Mouse (Mus musculus): ENCODE data around the gene Gm19345.

Gm19345 gene

GRCm38 (mm10) chr7:19867751-19868399 lies 16.1 kb downstream of the Gm19345 start:
- in situ Hi-C loops (cut with MboI, MseI) = no loop called here

GRCm38 (mm10) chr7:19871137-19871621 lies 19.4 kb downstream of the Gm19345 start:
- in situ Hi-C loops (cut with MboI, MseI) = no loop called here

- in situ Hi-C loops (cut with MboI, MseI) = no loop called here
These were observed 20.3 kb downstream of the Gm19345 start for GRCm38 (mm10) chr7:19871943-19872601.

GRCm38 (mm10) chr7:19875948-19876682 lies 24.3 kb downstream of the Gm19345 start:
- in situ Hi-C loops (cut with MboI, MseI) = no loop called here

GRCm38 (mm10) chr7:19876781-19877425 lies 25.1 kb downstream of the Gm19345 start:
- in situ Hi-C loops (cut with MboI, MseI) = no loop called here

GRCm38 (mm10) chr7:19880754-19881153 lies 29.0 kb downstream of the Gm19345 start:
- in situ Hi-C loops (cut with MboI, MseI) = no loop called here

GRCm38 (mm10) chr7:19887849-19888248 lies 36.0 kb downstream of the Gm19345 start, which contains the start of gene Ceacam19:
TSS of gene Ceacam19 (minus strand) at chr7:19887965.
- in situ Hi-C loops (cut with MboI, MseI) = no loop called here

GRCm38 (mm10) chr7:19889881-19890280 lies 38.1 kb downstream of the Gm19345 start:
- in situ Hi-C loops (cut with MboI, MseI) = no loop called here

Measured in T-helper 2 cell (primary cell).